Mouse (Mus musculus) adrenal gland, postnatal 0 days (tissue): ENCODE measurements around the gene Elovl5. TPM values are rescaled to one million over a fixed set of nuclear protein-coding genes. Genes with fewer than 3 reads are reported as not detected.

Experiments used
- polyA plus RNA-seq: library from polyadenylated mRNA; unstranded; fragments of >200 nt; fragmentation: Nextera tagmentation; extraction: Ambion mirVana; gene quantifications from 2 replicates; pipeline ENCODE4 v1.2.1, GENCODE M21; 2015

Gene Elovl5
- 88.4 and 178 TPM in 2 replicates for polyA plus RNA-seq

GRCm38 (mm10) chr9:77917074-77917621, at the start of gene Elovl5:
Gene Elovl5, plus strand, starts transcription at chr9:77917364.

Other genes starting within 250 kb of the Elovl5 start
- 11.7 and 16.6 TPM in 2 replicates for gene Gclc, start 162.8 kb upstream of the Elovl5 start, polyA plus RNA-seq
- gene Gcm1, start 134.6 kb downstream of the Elovl5 start, polyA plus RNA-seq, result not detected in 2 replicates
- gene Fbxo9, start 191.7 kb downstream of the Elovl5 start, polyA plus RNA-seq, result 39.0 and 60.5 TPM in 2 replicates
- gene Ick, start 191.8 kb downstream of the Elovl5 start, polyA plus RNA-seq, result 16.0 and 19.0 TPM in 2 replicates